Mouse (Mus musculus): ENCODE data around the gene Abhd17c. TPM values are rescaled to one million over a fixed set of nuclear protein-coding genes. Genes with fewer than 3 reads are reported as not detected.

The Abhd17c gene
- polyA plus RNA-seq, 1 experiment from 2014 or later: 68.7 TPM

- ATAC-seq (ENCODE audit: borderline replicate concordance, extremely low read depth, low FRiP score, low TSS enrichment): no peak
- Histone ChIP-seq H3K4me2 (no peak overlapping the region), H3K4me1 (no peaks in the 10 kb centered on the region), H3K9me3 (no peaks in the 10 kb centered on the region), H3K9ac (no peak overlapping the region), H3K36me3 (no peaks in the 10 kb centered on the region), H3K4me3 (no peak overlapping the region), H3K27ac (no peak overlapping the region), H3K27me3 (no peaks in the 10 kb centered on the region)
- 81% methylated on average over 1 of the region's 1 CpGs for WGBS
Measured at GRCm38 (mm10) chr7:84171177-84171787, 19.6 kb upstream of the Abhd17c start.

- no peaks in the 10 kb centered on the region for H3K36me3 ChIP-seq
- H3K4me1 ChIP-seq: no peaks in the 10 kb centered on the region
- H3K4me2 ChIP-seq: no peak overlapping the region
- H3K27me3 ChIP-seq: no peaks in the 10 kb centered on the region
- no peak for ATAC-seq (ENCODE audit: borderline replicate concordance, extremely low read depth, low FRiP score, low TSS enrichment)
- H3K4me3 ChIP-seq: no peak overlapping the region
- H3K9ac ChIP-seq: no peak overlapping the region
- no peak overlapping the region for H3K27ac ChIP-seq
- 75% methylated on average over 2 of the region's 2 CpGs for WGBS
- H3K9me3 ChIP-seq: no peaks in the 10 kb centered on the region
Measured at GRCm38 (mm10) chr7:84168355-84168754, 16.7 kb upstream of the Abhd17c start.

GRCm38 (mm10) chr7:84166721-84167419 is 15.2 kb upstream of the Abhd17c start:
- H3K27me3 ChIP-seq: no peaks in the 10 kb centered on the region
- no peaks in the 10 kb centered on the region for H3K4me1 ChIP-seq
- no peak overlapping the region for H3K27ac ChIP-seq
- no peak overlapping the region for H3K9ac ChIP-seq
- no peak overlapping the region for H3K4me3 ChIP-seq
- no peaks in the 10 kb centered on the region for H3K36me3 ChIP-seq
- H3K4me2 ChIP-seq: no peak overlapping the region
- no peak for ATAC-seq (ENCODE audit: borderline replicate concordance, extremely low read depth, low FRiP score, low TSS enrichment)
- 64% methylated on average over 4 of the region's 4 CpGs for WGBS
- no peaks in the 10 kb centered on the region for H3K9me3 ChIP-seq

GRCm38 (mm10) chr7:84166007-84166406 is 14.3 kb upstream of the Abhd17c start:
- Histone ChIP-seq H3K4me1 (no peaks in the 10 kb centered on the region), H3K4me3 (no peak overlapping the region), H3K36me3 (no peaks in the 10 kb centered on the region), H3K9ac (no peak overlapping the region), H3K4me2 (no peak overlapping the region), H3K27ac (no peak overlapping the region), H3K27me3 (no peaks in the 10 kb centered on the region), H3K9me3 (no peaks in the 10 kb centered on the region)
- WGBS: 61% methylated on average over 1 of the region's 1 CpGs
- no peak for ATAC-seq (ENCODE audit: borderline replicate concordance, extremely low read depth, low FRiP score, low TSS enrichment)

- no peak overlapping the region for H3K4me2 ChIP-seq
- WGBS: 36% methylated on average over 3 of the region's 3 CpGs
- no peaks in the 10 kb centered on the region for H3K4me1 ChIP-seq
- no peak overlapping the region for H3K4me3 ChIP-seq
- no peaks in the 10 kb centered on the region for H3K36me3 ChIP-seq
- H3K27ac ChIP-seq: no peak overlapping the region
- H3K9me3 ChIP-seq: no peaks in the 10 kb centered on the region
- no peaks in the 10 kb centered on the region for H3K27me3 ChIP-seq
- ATAC-seq (ENCODE audit: borderline replicate concordance, extremely low read depth, low FRiP score, low TSS enrichment): no peak
- H3K9ac ChIP-seq: no peak overlapping the region
Measured at GRCm38 (mm10) chr7:84165288-84165687, 13.6 kb upstream of the Abhd17c start.

- ATAC-seq (ENCODE audit: borderline replicate concordance, extremely low read depth, low FRiP score, low TSS enrichment): no peak
- H3K36me3 ChIP-seq: no peaks in the 10 kb centered on the region
- H3K27ac ChIP-seq: no peak overlapping the region
- H3K9me3 ChIP-seq: no peaks in the 10 kb centered on the region
- H3K4me3 ChIP-seq: no peak overlapping the region
- H3K4me1 ChIP-seq: no peaks in the 10 kb centered on the region
- H3K9ac ChIP-seq: no peak overlapping the region
- H3K4me2 ChIP-seq: no peak overlapping the region
- 65% methylated on average over 4 of the region's 4 CpGs for WGBS
- H3K27me3 ChIP-seq: no peaks in the 10 kb centered on the region
Measured at GRCm38 (mm10) chr7:84164880-84165279, 13.2 kb upstream of the Abhd17c start.

GRCm38 (mm10) chr7:84164419-84164818 is 12.7 kb upstream of the Abhd17c start:
- no peak overlapping the region for H3K27ac ChIP-seq
- 44% methylated on average over 2 of the region's 2 CpGs for WGBS
- ATAC-seq (ENCODE audit: borderline replicate concordance, extremely low read depth, low FRiP score, low TSS enrichment): no peak
- no peaks in the 10 kb centered on the region for H3K9me3 ChIP-seq
- H3K36me3 ChIP-seq: no peaks in the 10 kb centered on the region
- H3K27me3 ChIP-seq: no peaks in the 10 kb centered on the region
- H3K4me3 ChIP-seq: no peak overlapping the region
- no peak overlapping the region for H3K4me2 ChIP-seq
- no peak overlapping the region for H3K9ac ChIP-seq
- no peaks in the 10 kb centered on the region for H3K4me1 ChIP-seq

DNA sequence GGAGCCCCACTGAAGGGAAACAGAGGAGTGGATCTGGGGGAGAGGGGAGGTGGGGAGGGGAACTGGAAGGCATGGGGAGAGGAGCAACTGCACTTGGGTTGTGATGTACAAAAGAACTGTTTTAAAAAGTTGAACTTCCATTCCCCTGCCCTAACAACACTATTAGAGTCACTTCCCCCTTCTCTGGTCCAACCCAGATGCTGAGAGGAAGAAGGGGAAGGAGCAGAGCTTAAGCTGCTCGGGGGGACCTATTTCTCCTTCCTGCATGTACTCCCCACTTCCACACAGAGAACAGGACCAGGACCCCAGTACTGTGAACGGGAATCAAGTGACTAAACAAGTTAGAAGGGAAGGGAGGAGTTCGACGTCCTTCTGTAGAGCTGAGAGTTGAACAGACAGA is 11.9 kb upstream of the Abhd17c start:
- WGBS: 57% methylated on average over 4 of the region's 4 CpGs
- no peak for ATAC-seq (ENCODE audit: borderline replicate concordance, extremely low read depth, low FRiP score, low TSS enrichment)

DNA sequence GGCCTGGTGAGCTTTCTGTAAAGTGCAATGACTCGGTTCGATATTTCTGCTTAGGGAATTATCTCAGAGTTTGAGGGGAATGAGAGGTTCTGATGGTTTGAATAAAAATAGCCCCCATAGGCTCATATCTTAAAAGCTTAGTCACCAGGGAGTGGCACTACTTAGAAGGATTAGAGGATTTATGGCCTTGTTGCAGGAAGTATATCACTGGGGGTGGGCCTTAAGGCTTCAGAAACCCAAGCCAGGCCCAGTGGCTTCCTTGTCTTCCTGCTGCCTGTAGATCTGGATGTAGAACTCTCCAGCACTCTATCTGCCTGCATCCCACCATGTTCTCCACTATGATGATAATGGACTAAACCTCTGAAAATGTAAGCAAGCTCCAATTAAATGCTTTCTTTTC is 7.7 kb upstream of the Abhd17c start:
- no peaks in the 10 kb centered on the region for H3K36me3 ChIP-seq
- no peak for ATAC-seq (ENCODE audit: borderline replicate concordance, extremely low read depth, low FRiP score, low TSS enrichment)
- no peak overlapping the region for H3K9ac ChIP-seq
- no peak overlapping the region for H3K4me3 ChIP-seq
- no peak overlapping the region for H3K4me2 ChIP-seq
- no peaks in the 10 kb centered on the region for H3K9me3 ChIP-seq
- WGBS: 98% methylated on average over 2 of the region's 2 CpGs
- no peak overlapping the region for H3K27ac ChIP-seq
- H3K27me3 ChIP-seq: no peaks in the 10 kb centered on the region
- no peaks in the 10 kb centered on the region for H3K4me1 ChIP-seq

More for the DNA sequence above, 11.9 kb upstream of the Abhd17c start:
- Histone ChIP-seq H3K36me3 (no peaks in the 10 kb centered on the region), H3K4me3 (no peak overlapping the region), H3K27ac (no peak overlapping the region), H3K4me2 (no peak overlapping the region), H3K9me3 (no peaks in the 10 kb centered on the region), H3K9ac (no peak overlapping the region), H3K27me3 (no peaks in the 10 kb centered on the region), H3K4me1 (no peaks in the 10 kb centered on the region)

- WGBS: 83% methylated on average over 4 of the region's 4 CpGs
- H3K27me3 ChIP-seq: no peaks in the 10 kb centered on the region
- H3K4me3 ChIP-seq: no peak overlapping the region
- H3K9ac ChIP-seq: no peak overlapping the region
- peaks cover 22% of the 10 kb centered on the region for H3K4me1 ChIP-seq
- ATAC-seq (ENCODE audit: borderline replicate concordance, extremely low read depth, low FRiP score, low TSS enrichment): no peak
- no peaks in the 10 kb centered on the region for H3K9me3 ChIP-seq
- no peak overlapping the region for H3K27ac ChIP-seq
- H3K36me3 ChIP-seq: no peaks in the 10 kb centered on the region
- H3K4me2 ChIP-seq: no peak overlapping the region
Measured at GRCm38 (mm10) chr7:84153821-84154220, 2.1 kb upstream of the Abhd17c start.

GRCm38 (mm10) chr7:84152821-84153220 is 1.1 kb upstream of the Abhd17c start:
- H3K4me3 ChIP-seq: peak overlapping the region; percentile 95
- H3K4me2 ChIP-seq: peak overlapping the region; percentile 87
- peaks cover 2% of the 10 kb centered on the region; the same call in 1 of the 2 replicates for H3K36me3 ChIP-seq
- 72% methylated on average over 4 of the region's 4 CpGs for WGBS
- no peak for ATAC-seq (ENCODE audit: borderline replicate concordance, extremely low read depth, low FRiP score, low TSS enrichment)
- no peaks in the 10 kb centered on the region for H3K27me3 ChIP-seq
- H3K9ac ChIP-seq: no peak overlapping the region
- peaks cover 32% of the 10 kb centered on the region for H3K4me1 ChIP-seq
- H3K27ac ChIP-seq: no peak overlapping the region
- H3K9me3 ChIP-seq: no peaks in the 10 kb centered on the region

DNA sequence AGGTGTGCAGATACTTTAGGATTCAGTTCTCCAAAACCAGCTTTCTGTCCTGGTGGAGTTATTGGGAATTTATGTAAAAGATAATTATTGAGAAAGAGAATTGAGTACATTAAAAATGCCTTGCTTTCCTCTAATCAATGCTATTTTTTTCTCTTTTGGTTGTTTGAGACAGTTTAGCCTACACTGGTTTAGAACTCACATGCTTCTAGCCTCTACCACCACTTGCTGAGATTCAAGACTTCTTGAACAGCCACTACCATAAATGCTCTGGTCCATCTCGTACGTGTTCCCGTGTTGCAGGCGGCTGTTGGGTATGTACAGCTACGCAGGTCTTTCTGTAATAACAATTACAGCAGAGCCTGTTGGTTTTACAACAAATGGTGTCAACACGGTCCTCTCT is 681 bp upstream of the Abhd17c start:
- no peak for ATAC-seq (ENCODE audit: borderline replicate concordance, extremely low read depth, low FRiP score, low TSS enrichment)
- peak overlapping the region; percentile 95 for H3K4me3 ChIP-seq
- no peaks in the 10 kb centered on the region for H3K27me3 ChIP-seq
- peak overlapping the region; percentile 84; the same call in 1 of the 2 replicates for H3K9ac ChIP-seq
- whole genome bisulfite sequencing: 54% methylated on average over 6 of the region's 6 CpGs
- no peaks in the 10 kb centered on the region for H3K9me3 ChIP-seq
- H3K27ac ChIP-seq: no peak overlapping the region
- H3K36me3 ChIP-seq: peaks cover 5% of the 10 kb centered on the region; the same call in 1 of the 2 replicates
- H3K4me2 ChIP-seq: peak overlapping the region; percentile 87
- peaks cover 36% of the 10 kb centered on the region for H3K4me1 ChIP-seq

Measured in lung, embryonic 15.5 days (tissue).